Mouse (Mus musculus) activated CD4-positive, CD25-positive, alpha-beta regulatory T cell, adult 4 months (primary cell): Measurements from ENCODE around the gene Tango2. TPM values are rescaled to one million over a fixed set of nuclear protein-coding genes. Genes with fewer than 3 reads are reported as not detected.

Experiments
- ATAC-seq: one replicate; pipeline ENCODE4 v1.8.0; 2017
- polyA plus RNA-seq, 2 experiments: library from polyadenylated mRNA; unstranded; fragments of 100-300 nt; shearing (Covaris generic); gene quantifications; one replicate each; pipeline ENCODE4 v1.2.1; 2017

Gene Tango2
- 10 to 100 TPM; 55.4 to 58.0 TPM for polyA plus RNA-seq

DNA sequence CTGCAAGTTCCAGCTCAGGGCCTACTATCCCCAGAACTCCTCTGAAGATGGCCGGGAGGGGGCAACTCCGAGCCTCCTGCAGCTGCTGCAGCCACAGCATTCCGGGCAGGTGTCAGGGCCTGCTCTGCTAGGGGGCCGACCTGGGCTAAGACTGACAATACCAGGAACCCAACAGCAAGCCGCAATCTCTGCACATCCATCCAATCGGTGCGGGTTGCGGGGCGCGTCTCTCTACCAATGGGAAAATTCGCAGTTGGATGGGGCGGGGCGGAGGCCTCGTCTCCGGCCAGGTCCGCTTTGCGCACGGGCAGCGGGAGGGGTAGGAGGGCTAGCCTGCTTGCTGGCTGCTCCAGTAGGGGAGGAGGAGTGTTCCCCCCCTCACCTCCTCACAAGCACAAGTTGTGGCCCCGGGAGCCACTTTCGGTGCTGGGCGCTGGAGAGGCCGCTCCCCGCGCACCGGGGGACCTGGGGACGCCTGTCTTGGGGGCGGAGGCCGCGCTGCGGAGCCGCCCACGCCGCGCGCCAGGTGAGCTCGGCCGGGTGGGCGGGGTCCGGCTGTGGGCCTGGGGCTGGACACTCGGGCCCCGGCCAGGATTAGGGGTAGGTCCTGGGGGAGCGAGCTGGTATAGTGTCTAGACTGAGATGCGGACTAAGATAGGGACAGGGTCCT, at the start of gene Tango2, which contains the start of gene Arvcf:
Gene Tango2 (minus strand): TSS at position 173 of the 670 bp plus-strand sequence.
Gene Arvcf (plus strand): TSS at position 252 of the 670 bp plus-strand sequence.
- ATAC-seq, result no peak

GRCm38 (mm10) chr16:18396791-18397621, 49.1 kb upstream of the Tango2 start:
- no peak for ATAC-seq

DNA sequence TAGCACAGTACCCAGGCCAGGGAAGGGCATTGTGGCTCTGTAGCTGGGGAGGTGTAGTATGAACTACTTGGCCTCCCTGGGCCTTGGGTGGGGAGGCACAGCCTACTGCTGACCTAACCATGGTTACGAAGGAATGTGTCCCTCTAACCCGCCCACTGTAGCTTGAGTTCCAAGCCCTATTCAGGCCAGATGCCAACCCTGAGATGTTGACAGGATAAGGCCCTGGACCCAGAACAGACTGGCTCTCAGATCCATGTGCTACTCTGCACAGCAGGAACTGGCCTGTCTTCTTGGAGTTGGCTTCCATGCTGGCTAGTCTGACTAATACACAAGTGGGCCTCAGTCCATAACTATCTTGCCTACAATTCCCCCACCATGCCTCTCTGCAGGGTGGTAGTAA, 48.3 kb upstream of the Tango2 start:
- ATAC-seq, result no peak

DNA sequence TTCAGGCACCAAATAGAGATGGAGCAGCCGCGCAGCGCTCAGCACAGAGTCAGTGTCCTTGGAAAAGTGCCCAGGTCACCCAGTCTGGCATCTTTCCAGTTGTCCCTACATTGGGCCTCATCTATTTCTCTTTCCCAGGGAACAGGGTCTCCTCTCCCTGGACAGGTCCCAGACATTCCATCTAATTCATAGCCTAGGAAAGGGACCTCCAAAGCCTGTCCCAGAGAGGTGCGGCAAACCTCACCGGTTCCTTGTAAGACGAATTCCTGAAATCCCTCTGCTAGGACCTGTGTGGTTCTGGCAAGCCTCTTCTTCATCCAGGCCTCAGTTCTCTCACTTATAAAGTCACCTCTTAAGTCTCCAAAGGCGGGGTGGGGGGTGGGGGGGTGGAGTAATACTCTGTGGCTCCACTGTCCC, 47.7 kb upstream of the Tango2 start:
- ATAC-seq, result no peak

GRCm38 (mm10) chr16:18394777-18395619, 47.1 kb upstream of the Tango2 start:
- ATAC-seq, result no peak

- ATAC-seq, result no peak
Observed at GRCm38 (mm10) chr16:18394056-18394455, 46.2 kb upstream of the Tango2 start.

DNA sequence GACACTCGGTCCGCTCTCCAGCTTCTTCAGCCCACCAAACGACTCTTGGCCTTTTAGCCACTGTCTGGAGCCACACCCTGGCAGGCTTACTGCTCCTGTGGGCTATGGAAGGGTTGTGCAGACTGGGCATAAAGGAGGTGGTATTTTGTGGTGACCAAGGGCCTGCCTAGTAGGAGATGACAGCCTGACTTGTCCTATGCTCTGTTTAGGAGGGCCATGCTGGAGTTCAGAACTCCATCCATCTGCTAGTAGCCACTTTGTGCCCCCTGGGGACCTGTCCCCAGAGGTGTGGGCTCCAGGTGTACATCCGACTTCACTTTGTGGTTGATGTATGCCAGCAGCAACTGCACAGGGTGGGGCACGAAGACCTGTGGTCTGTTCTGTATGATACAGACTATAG, 45.7 kb upstream of the Tango2 start:
- no peak for ATAC-seq

GRCm38 (mm10) chr16:18392469-18393426, 44.8 kb upstream of the Tango2 start:
- ATAC-seq, result peak; percentile 87

- ATAC-seq, result no peak
Observed at GRCm38 (mm10) chr16:18391728-18392127, 43.8 kb upstream of the Tango2 start.

GRCm38 (mm10) chr16:18391127-18391526, 43.2 kb upstream of the Tango2 start:
- ATAC-seq, result no peak

- ATAC-seq, result no peak
Observed at GRCm38 (mm10) chr16:18390399-18390798, 42.5 kb upstream of the Tango2 start.

- ATAC-seq, result no peak
Observed at GRCm38 (mm10) chr16:18388583-18389435, 40.9 kb upstream of the Tango2 start.

DNA sequence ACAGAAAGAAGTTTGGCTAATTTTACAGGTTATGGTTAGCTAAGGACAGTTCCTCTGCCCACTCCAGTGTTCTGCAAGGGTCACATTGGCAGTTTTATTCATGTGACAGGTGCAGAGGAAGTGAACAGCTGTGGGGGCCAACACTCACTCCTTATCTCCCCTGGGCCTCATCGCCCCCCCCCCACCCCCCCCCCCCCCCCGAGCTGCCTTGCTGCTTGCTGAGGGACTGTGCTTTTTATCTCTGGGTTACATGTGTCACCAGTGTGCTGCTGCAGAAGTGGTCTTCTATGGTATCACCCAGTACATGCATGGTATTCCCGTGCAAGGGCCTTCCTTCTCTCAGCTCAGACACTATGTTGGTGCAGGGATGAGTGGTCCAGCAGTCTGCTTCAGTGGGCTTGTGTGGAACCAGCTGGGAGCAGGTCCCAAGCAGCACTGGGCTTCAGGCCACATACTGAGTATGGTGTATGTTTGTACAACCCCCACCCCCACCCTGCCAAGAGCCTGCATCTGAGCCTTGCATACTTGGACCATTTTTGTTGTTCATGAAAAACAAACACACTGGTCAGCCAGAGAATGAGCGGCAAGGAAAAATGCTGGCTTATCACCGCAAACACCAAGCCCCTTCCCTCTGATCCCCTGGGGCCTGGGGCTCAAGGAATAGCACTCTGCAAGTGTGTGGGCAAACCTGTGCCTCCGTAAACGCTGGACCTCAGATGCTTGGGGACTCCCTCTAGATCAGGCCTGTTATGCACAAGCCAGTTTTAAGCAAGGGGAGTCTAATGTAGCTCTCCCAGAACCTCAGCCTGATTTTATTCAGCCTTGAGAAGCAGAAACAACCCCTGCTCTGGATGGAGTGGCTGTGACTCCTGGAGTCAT, 40.0 kb upstream of the Tango2 start:
- no peak for ATAC-seq

DNA sequence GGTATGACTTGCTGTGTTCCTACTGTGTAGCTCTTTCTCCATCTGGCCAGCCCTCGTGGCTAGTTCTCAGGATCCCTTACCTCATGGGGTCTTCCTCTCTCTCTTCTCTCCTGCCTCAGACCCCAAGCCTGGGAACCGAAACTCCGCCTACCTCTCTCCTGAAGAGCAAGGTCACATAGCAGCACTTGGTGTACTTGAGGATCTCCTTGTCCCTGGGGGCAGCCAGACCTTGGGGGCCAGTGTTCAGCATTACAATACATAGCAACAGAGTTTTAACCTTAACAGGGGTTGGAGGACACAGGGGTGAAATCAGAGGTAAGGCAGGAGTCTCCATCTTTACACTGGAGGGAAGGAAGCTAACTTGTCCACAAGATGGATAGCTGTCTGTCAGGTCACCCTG, 39.1 kb upstream of the Tango2 start:
- no peak for ATAC-seq

DNA sequence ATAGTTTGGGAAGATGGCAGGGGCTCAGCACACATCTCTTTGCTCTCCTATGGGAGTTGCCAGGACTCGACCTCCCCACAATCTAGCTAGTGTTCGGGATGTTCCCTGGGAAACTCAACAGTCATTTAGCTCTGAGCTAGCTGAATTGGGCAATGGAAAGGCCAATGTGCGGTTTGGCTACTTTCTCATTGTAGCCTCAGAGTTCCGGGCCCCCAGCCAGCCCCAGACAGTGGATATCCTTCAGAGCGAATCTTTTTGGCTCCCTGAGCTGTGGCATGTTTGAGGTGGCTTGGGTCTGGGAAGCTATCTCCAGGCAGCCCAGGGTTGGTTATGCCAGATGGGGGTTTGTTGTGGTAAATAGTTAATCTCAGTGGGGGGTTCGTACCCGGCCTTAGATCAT, 38.5 kb upstream of the Tango2 start:
- ATAC-seq, result no peak

GRCm38 (mm10) chr16:18385411-18385810, 37.5 kb upstream of the Tango2 start:
- ATAC-seq, result no peak

- ATAC-seq, result no peak
Observed at GRCm38 (mm10) chr16:18384659-18385058, 36.8 kb upstream of the Tango2 start.

DNA sequence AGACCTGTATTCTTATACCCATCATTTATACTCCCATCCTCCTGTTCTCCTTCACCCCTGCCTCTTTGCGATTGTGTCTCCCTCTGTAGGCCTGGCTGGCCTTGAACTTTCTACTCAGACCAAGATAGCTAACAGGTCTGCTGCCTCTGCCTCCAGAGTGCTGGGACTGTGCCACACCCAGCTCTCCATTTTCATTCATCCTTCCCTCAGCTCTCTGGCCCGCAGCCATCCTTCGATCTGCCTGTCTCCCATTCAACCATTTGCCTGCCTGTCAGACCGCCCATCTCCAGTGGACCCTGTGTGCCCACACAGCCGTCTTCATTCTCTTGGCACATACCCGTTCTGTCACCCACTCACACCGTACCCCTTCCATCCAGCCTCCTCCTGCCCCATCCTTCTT, 36.3 kb upstream of the Tango2 start:
- no peak for ATAC-seq

GRCm38 (mm10) chr16:18383756-18384155, 35.9 kb upstream of the Tango2 start:
- ATAC-seq, result no peak
